Mouse (Mus musculus) lung, postnatal 0 days (tissue): ENCODE measurements at regions not wholly inside any gene's neighbourhood (a gene's known extent, or its start where the extent isn't known, plus 50 kb on each side); places are given as distances from the start of the nearest gene placed in this dataset.
A peak's percentile ranks its signal among the peaks of the same experiment; 100 is the strongest.

Experiments
- ATAC-seq: fragments of 200-750 bp; cut with Nextera tagmentation; 2 replicates; pipeline ENCODE4 v1.8.0; 2017; ENCODE audit warnings: moderate library complexity
- DNase-seq: peaks from one replicate; pipeline ENCODE4 v3.0.0-alpha.2; 2016; ENCODE audit warnings: low spot score
- H3K27ac ChIP-seq: fragments of 300-500 bp; sonication (generic); 2 replicates; pipeline ENCODE4 v1.5.1; 2014; ENCODE audit warnings: antibody characterized with exemption, mild to moderate bottlenecking, low read length, mixed read lengths
- H3K27me3 ChIP-seq: fragments of 300-500 bp; sonication (generic); replicated peaks from 2 replicates; pipeline ENCODE4 v1.6.1; 2014; ENCODE audit warnings: low read length, mixed read lengths; ENCODE audit not compliant: insufficient read depth
- H3K36me3 ChIP-seq: fragments of 300-500 bp; sonication (generic); 2 replicates; pipeline ENCODE4 v1.6.1; 2014; ENCODE audit warnings: low read length, mixed read lengths; ENCODE audit not compliant: insufficient read depth
- H3K4me1 ChIP-seq: fragments of 300-500 bp; sonication (generic); 2 replicates; pipeline ENCODE4 v1.6.1; 2014; ENCODE audit warnings: antibody characterized with exemption, low read depth, low read length, mixed read lengths; ENCODE audit not compliant: insufficient read depth
- H3K4me2 ChIP-seq: fragments of 300-500 bp; sonication (generic); replicated peaks from 2 replicates; pipeline ENCODE4 v1.6.1; 2014; ENCODE audit warnings: low read depth, mild to moderate bottlenecking, low read length, moderate library complexity, mixed read lengths
- H3K4me3 ChIP-seq: fragments of 300-500 bp; sonication (generic); 2 replicates; pipeline ENCODE4 v1.5.1; 2014; ENCODE audit warnings: low read depth, low read length
- H3K9ac ChIP-seq: fragments of 300-500 bp; sonication (generic); replicated peaks from 2 replicates; pipeline ENCODE4 v1.6.1; 2014; ENCODE audit warnings: low read depth, mild to moderate bottlenecking
- H3K9me3 ChIP-seq: fragments of 300-500 bp; sonication (generic); 2 replicates; pipeline ENCODE4 v1.6.1; 2016; ENCODE audit warnings: low read length, mixed read lengths
- CTCF ChIP-seq: IDR thresholded peaks from 2 replicates; pipeline ENCODE4 v1.5.1; 2016; ENCODE audit warnings: antibody characterized with exemption, mild to moderate bottlenecking
- EP300 ChIP-seq: IDR thresholded peaks from 2 replicates; pipeline ENCODE4 v1.6.1; 2016; ENCODE audit warnings: antibody characterized with exemption, mild to moderate bottlenecking, control low read depth
- WGBS: fragments of 180-500 bp; shearing (Covaris S2); extraction: QIAGEN DNeasy Blood & Tissue Kit; methylation state at CpG from one replicate; pipeline ENCODE4 v1.1.7; 2014; 5-methylcytosine and 5-hydroxymethylcytosine counted together

DNA sequence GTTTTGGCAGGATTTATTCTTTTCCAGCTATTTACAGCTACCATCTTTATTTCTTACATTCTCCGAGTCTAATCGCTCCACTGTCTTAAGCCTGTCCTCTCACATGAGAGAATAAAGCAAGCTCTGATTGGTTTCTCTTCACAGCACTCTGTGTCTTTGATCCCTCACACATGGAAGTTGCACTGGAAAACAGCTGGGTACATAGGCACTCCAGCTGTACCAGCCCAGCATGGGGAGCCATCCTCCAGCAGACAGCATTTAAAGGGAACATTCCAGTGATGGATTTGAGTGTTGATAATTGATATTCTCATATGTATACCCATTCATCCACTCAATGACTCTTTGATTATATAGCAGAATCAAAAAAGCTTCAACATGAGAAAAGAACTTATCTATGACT lies 300.2 kb upstream of the Nmur2 start:
- DNase-seq (peak; percentile 6), ATAC-seq (no peak)
- Histone ChIP-seq H3K9ac (no peak overlapping the region), H3K4me1 (no peaks in the 10 kb centered on the region), H3K4me3 (no peak overlapping the region), H3K9me3 (no peaks in the 10 kb centered on the region), H3K27me3 (no peaks in the 10 kb centered on the region), H3K27ac (no peak overlapping the region), H3K36me3 (no peaks in the 10 kb centered on the region), H3K4me2 (no peak overlapping the region)
- 61% methylated on average over 2 of the region's 2 CpGs for WGBS
- TF ChIP-seq CTCF (no peak), EP300 (no peak)

GRCm38 (mm10) chr11:56338511-56338910 lies 297.7 kb upstream of the Nmur2 start:
- no peaks in the 10 kb centered on the region for H3K9me3 ChIP-seq
- 56% methylated on average over 2 of the region's 2 CpGs for WGBS
- TF ChIP-seq EP300 (no peak), CTCF (no peak)
- H3K27me3 ChIP-seq = no peaks in the 10 kb centered on the region
- no peaks in the 10 kb centered on the region for H3K36me3 ChIP-seq
- ATAC-seq = no peak
- H3K4me2 ChIP-seq = no peak overlapping the region
- no peak overlapping the region for H3K9ac ChIP-seq
- no peaks in the 10 kb centered on the region for H3K4me1 ChIP-seq
- no peak for DNase-seq
- no peak overlapping the region for H3K27ac ChIP-seq
- H3K4me3 ChIP-seq = no peak overlapping the region

- Histone ChIP-seq H3K27me3 (no peaks in the 10 kb centered on the region), H3K27ac (no peak overlapping the region), H3K4me2 (no peak overlapping the region), H3K9me3 (no peaks in the 10 kb centered on the region), H3K4me1 (no peaks in the 10 kb centered on the region), H3K9ac (no peak overlapping the region), H3K4me3 (no peak overlapping the region), H3K36me3 (no peaks in the 10 kb centered on the region)
- no peak for ATAC-seq
- TF ChIP-seq EP300 (no peak), CTCF (no peak)
- DNase-seq = no peak
These were observed 295.1 kb upstream of the Nmur2 start for GRCm38 (mm10) chr11:56335937-56336336.

GRCm38 (mm10) chr11:56320293-56320692 lies 279.5 kb upstream of the Nmur2 start:
- no peaks in the 10 kb centered on the region for H3K9me3 ChIP-seq
- TF ChIP-seq CTCF = 0 out of 2 replicates have a peak, but pooled peaks have one; percentile 15
- TF ChIP-seq EP300 = 0 out of 2 replicates have a peak, but pooled peaks have one; percentile 14
- H3K4me2 ChIP-seq = no peak overlapping the region
- H3K9ac ChIP-seq = no peak overlapping the region
- H3K27me3 ChIP-seq = no peaks in the 10 kb centered on the region
- DNase-seq (peak; percentile 62), ATAC-seq (0 out of 2 replicates have a peak, but pooled peaks have one; percentile 53)
- no peaks in the 10 kb centered on the region for H3K36me3 ChIP-seq
- no peak overlapping the region for H3K4me3 ChIP-seq
- 59% methylated on average over 3 of the region's 3 CpGs for WGBS
- H3K27ac ChIP-seq = no peak overlapping the region
- no peaks in the 10 kb centered on the region for H3K4me1 ChIP-seq

GRCm38 (mm10) chr11:56315221-56315987 lies 274.6 kb upstream of the Nmur2 start:
- Histone ChIP-seq H3K4me3 (no peak overlapping the region), H3K9me3 (no peaks in the 10 kb centered on the region), H3K27ac (peak overlapping the region; percentile 54), H3K4me1 (no peaks in the 10 kb centered on the region), H3K9ac (no peak overlapping the region), H3K4me2 (no peak overlapping the region), H3K36me3 (no peaks in the 10 kb centered on the region), H3K27me3 (no peaks in the 10 kb centered on the region)
- 42% methylated on average over 5 of the region's 5 CpGs for WGBS
- TF ChIP-seq EP300 (peak; percentile 61; the same call in 1 of the 2 replicates), CTCF (no peak)
- ATAC-seq (peak; percentile 71), DNase-seq (peak; percentile 83)

- ATAC-seq (no peak), DNase-seq (no peak)
- H3K9me3 ChIP-seq = no peaks in the 10 kb centered on the region
- H3K4me3 ChIP-seq = no peak overlapping the region
- WGBS = 89% methylated on average over 1 of the region's 1 CpGs
- H3K36me3 ChIP-seq = no peaks in the 10 kb centered on the region
- H3K27ac ChIP-seq = no peak overlapping the region
- TF ChIP-seq CTCF (no peak), EP300 (no peak)
- no peaks in the 10 kb centered on the region for H3K4me1 ChIP-seq
- no peak overlapping the region for H3K9ac ChIP-seq
- no peak overlapping the region for H3K4me2 ChIP-seq
- no peaks in the 10 kb centered on the region for H3K27me3 ChIP-seq
These were observed 268.7 kb upstream of the Nmur2 start for GRCm38 (mm10) chr11:56309549-56309948.
